Mouse (Mus musculus) kidney, postnatal 10 days (tissue): ENCODE results near the gene Osbpl2.
A peak's percentile ranks its signal among the peaks of the same experiment; 100 is the strongest.

Experiments
- DNase-seq: peaks from one replicate; pipeline ENCODE4 v3.0.0; 2021; ENCODE audit warnings: mixed read lengths

Osbpl2 gene

DNA sequence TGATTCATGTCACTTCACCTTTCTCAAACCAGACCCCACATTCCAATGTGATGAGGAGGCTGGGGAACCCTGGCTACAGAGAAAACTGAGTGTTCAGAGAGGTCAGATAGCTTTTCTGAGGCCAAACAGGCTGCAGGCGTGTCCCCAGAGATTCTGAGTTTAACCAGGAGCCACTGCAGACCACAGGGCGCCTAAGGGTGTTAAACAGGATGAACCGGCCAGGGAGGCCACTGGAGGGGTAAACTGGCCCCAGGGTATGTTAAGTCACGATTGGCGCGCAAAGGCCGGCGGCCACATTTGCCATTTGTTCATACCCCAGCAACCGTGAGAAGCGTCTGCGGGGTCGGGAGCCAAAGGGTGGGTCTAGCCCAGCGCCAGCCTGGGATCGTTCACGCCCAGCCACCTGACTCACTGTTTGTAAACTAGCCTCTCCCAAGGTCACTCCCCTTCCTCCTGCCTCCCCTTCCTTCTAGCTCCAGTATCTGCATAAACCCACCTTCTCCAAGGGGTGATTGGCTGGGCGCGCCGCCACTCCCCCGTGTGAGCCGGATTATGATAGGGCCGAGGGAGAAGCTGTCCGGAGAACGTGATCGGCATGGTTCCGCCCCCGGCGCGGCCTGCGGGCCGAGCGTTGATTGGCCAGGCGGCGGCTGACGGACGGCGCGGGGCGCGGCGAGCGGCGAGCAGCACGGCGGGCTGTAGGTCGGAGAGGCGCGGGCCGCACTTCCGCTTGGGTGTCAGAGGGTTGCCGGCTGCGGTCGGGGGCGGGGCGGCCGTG is at the start of gene Osbpl2:
Gene Osbpl2 (plus strand): TSS at position 646 of the 778 bp plus-strand sequence.
- peak; percentile 100 for DNase-seq

DNA sequence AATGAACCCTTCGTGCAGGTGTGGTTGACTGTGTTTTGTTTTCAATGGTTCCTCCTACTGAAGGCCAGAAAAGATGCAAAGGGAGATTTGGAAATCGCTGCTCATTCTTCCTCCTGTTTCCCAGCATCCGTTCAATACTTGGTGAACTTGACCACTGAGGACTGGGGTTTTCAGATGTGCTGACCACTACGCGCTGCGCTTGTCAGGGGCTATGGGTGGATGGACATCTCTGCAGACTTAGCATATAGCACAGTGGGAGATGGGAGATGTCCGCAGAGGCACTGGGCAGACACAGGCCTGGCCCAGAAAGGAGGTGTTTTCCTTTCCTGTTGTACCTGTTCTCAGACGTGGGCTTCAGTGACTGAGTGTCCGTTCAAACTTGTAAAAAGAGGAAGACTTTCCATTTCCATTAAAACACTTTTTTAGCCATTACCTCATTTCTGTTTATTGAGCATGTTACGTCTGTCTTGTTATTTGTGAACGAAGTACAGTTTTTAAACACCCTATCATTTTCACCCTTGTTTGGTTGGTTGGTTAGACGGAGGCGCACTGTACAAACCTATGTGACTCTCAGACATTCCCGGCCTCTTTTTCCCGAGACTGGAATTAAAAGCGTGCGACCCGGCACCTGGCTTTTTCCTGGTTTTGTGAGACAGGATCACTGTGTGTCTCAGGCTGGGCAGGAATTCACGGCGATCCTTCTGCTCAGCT is 49.2 kb upstream of the Osbpl2 start:
- DNase-seq, result no peak

DNA sequence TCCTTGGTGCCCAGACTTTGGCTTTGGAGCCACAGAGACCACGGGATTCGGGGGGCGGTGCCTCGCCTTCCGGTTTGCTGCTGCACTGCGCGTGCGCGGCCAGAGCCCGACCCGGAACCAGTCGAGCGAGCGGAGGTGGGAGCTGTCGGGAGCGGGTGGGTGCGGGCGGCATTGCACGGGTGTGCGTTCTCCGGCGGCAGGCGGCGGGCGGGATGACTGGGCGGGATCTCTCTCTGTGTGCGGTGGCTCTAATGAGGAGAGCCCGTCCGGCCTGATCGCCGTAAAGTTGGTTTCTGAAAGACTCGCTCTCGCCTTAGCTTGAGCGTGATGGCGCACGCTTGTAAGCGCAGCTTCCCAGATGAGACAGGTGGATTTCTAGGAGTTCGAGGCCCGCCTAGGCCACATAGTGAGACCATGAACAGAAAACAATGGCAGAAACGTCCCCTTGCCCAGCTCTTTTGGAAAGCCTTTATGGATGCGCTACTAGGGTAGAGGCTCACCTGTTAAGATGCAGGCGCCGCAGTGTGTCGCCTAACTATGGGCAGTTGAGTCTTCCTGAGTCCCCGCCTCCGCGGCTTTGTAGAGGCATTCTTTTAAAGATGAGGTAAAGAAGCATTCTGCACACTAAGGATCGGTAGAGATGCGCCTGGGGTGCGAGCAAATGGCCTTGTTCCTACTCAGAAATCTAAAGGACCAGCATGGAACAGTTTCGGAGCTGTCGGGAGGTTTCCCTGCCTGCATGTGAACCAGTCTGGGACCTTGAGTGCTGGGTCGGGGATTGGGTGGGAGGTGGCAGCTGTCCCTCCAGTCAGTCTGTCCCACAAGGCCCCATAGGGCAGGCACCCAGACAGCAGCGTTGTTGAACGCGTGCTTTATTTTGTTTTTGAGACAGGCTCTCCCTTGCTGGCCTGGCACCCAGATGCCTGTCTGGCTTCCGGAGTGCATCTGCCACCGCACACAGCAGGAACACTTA is 48.3 kb upstream of the Osbpl2 start, which contains the start of gene Mtg2:
Gene Mtg2 (plus strand): TSS at position 108 of the 973 bp plus-strand sequence.
- peak; percentile 96 for DNase-seq

DNA sequence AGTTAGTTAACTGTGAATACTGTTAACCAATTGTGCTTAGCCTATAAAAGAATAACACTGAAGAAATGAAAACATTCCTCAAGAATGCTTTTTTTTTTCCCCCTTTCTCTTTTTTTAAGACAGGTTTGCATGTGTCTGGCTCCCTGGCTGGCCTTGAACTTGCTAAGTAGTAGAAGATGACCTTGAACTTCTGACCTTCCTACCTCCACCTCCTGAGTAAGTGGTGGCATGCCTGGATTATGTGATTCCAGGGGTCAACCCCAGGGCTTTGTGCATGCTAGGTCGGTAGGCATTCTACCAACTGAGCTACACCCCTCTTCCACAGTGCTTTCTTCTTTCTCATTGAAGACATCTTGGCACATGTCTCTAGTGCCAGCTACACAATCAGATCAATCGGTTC is 47.4 kb upstream of the Osbpl2 start:
- no peak for DNase-seq

DNA sequence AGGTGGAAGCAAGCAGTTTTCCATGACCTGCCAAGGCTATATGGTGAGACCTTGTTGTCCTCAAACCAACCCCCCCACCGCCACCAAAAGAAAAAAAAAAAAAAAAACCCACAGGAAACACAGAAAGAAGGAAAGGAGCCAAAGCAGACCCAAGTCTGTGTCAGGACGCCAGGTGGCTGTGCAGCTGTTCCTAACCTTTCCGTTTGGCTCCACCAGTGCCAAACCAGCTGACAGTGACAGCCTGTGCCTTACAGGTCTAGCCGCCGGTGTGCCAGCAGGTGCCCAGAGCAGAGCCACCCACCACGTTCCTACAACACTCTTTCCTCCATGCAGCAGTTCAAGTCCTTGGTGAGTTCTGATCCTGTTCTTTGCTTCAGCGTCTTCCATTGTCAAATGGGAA is 46.2 kb upstream of the Osbpl2 start:
- DNase-seq, result no peak

DNA sequence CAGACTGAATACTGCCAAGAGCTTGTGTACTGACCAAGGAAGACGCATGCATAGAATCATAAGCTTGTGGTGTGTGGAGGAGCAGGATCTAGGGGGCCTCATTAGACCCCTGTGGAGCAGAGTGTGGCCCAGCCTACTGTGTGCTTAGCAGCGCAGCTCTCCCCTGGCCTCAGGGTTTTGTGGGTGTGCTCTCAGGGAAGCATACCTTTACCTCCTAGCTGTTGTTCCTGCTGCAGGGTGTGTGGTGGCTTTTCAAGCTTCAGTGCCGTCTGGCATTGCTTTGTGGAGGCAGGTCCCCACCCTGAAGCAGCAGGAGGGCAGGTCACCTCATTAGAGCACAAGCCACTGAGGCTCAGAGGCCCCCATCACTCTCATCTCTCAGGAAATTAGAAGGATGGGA is 41.5 kb upstream of the Osbpl2 start:
- no peak for DNase-seq

DNA sequence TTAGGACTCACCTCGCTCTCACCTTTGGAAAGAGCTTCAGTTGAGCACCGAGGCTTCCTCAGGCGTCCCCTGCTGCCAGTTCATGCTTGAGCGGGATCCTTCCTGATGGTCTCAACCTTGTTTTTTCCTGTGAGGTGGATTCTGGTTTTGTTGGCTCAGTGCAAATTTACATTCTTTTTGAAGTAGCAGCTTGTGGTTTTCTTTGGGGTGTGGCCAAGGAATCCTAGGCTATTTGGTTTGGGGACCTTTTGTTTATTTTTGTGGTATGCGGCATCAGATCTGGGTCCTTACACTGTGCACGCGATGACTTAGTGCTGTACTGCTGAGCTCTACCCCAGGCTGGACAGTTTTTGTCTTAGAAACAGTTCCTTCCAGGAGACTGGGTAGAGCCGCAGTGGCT is 38.4 kb upstream of the Osbpl2 start:
- no peak for DNase-seq

DNA sequence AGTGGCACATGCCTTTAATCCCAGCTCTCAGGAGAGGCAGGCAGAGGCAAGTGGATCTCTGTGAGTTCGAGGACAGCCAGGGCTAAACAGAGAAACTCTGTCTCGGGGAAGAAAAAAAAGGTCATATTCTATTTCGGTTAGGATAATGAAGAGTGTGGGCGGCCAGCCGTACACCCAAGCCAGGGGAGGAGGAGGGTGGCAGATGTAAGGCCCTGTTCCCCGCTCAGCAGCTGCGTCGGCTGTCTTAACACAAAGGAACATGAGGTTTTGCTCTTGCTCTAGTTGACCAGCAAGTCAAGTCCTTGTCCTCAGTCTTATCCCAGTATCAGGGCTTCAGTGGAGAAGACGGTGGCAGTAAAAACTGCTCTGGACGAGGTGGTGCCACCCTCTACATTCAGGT is 36.0 kb upstream of the Osbpl2 start:
- DNase-seq, result no peak

DNA sequence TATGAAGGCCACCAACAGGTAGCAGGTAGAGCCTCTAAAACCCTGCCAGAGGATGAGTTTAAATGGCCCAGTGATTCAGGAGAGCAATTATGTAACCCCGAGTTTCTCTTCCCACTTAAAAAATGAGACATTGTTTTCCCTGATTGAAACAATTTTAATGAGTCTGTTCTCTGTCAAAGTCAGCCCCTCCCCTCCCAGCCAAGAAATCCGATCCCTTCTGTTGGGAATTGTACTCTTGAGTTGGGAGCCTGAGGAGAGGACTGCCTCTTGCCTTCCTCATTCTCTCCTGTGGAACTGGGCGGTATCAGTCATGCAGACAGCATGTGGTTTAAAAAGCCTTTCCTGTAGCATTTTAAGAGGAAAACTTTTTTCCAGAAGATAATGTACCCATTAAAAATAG is 34.5 kb upstream of the Osbpl2 start:
- no peak for DNase-seq

DNA sequence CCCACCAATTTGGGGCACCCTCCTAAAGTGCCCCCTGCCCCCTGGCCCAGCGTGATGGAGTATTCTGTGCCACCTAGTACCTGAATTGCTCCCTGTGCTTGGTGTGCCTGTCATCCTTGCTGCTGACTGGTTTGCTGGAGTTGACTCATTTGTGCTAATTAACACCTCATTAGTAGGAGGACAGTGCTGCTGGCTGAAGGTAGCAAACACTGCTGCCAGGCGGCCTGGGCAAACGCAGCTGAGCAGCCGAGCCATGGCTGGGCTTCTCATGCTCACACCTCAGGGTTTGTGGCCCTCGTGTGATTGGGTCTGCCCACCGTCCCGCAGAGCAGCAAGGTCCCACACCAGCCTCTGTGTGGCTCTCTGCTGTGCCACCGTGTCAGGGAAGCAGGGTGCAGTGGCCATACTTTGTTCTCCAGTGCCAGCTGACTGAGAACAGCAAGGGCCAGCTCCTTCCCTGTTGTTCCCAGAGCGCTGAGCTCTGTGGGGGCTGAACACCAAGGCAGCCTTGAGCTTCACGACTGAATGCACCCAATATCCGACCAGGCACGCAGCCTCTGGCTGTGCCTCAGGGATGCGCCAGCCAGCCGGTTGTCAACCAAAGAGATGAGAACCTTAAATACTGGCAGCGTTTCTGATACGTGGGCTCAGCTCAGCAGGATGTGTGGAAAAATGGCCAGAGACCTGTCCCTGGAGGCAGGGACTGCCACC is 33.0 kb upstream of the Osbpl2 start:
- no peak for DNase-seq

DNA sequence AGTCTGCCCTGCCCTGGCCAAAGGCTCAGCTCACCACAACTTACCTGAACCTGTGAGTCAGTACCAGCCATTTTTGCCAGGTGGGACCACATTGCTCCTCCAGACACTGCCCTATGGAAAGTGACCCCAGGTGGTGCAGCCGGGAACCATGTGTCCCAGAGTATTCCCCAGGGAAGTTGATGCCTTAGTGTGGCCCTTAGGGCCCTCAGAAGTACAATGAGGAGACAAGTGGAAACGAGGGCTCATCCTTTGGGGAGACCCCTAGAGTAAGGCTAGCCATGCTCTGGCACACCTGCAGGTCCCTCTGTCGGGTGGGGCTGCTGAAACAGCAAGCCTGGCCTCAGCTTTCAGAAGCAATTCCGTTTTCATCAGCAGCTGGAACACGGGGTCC is 32.5 kb upstream of the Osbpl2 start:
- DNase-seq, result no peak

DNA sequence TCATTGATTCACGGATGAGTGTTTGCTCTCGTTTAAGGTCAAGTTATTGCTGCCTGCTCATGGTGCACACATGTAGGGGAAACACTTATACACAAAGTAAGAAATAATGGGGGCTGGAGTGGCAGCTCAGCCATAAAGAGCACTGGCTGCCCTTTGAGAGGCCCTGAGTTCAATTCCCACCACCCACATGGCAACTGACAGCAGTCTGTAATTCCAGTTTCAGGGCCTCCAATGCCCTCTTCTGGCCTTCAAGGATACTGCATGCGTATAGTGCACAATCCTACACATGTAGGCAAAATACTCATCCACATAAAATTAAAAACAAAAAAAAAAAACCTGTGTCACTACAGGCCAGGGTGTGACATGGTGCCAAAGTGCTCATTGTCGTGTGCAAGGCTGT is 31.6 kb upstream of the Osbpl2 start:
- DNase-seq, result no peak

DNA sequence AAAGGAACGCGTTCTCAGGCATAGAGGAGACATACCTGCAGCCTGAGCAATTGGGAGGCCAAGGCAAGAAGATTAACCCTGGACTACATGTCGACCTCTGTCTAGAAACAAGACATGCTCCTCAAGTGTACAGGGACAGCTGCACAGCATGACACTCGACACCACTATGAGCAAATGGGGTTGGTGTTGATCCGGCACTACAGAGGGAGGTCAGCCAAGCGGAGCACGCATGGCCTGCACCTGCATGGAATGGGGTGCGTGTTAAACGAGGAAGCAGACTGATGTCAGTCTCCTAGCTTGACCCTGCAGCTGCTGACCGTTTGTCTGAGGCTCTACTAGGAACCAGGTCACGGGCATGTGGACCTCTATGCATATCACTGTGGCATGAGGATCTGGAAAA is 28.8 kb upstream of the Osbpl2 start:
- no peak for DNase-seq

DNA sequence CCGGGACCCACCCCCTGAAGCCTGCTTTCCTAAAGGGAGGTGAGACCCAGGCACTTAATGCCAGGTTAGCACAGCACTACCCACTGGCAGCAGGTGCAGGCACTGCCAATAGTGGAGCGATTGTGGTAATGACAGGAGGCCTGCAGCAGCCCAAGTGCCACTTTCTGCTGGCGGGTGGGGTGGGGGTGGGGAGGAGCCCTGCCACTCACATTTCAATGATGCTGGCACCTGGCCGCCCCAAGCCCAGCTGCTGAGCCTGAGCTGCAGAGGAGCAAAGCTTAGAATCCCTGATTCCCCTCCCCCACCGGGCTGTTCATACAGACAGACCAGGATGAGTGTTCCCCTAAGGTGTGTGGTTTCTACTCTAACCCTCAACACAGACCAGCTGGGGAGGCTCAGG is 23.4 kb upstream of the Osbpl2 start:
- DNase-seq, result no peak

DNA sequence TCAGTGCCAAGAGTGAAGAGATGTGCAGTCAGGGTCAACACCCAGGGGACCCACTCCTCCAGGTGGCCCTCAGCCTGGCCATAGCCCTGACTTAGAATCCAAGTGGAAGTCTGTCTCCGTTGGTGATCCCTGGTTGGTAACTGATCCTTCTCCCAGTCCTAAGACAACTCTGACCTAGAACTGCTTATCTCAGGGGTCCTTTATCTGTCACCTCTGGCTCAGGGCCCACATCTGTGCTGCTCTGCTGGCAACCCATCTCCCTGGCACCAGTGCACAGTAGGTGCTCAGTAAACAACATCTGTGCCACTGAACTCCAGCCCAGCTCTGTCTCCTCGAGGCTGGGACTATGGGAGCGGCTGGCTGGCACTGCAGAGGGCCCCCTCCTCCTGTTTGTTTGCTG is 21.5 kb upstream of the Osbpl2 start:
- no peak for DNase-seq

DNA sequence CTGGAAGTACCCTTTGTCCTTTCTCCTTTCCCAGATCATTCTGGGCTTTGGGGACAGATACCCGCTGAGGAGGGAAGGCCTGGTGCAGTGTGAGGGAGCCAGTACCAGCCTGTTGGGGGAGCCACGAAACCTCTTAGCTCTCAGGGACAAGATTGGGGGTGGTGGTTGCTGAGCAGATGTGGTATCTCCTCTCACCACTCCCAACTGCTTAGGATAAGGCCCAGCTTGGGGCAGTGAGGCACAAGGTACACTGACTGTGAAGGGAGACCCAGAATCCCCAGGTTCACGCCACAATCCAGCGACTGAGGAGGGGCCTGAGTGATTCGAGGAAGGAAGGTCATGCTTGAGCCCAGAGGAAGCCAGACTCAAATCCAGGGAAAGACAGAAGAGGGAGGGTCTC is 20.9 kb upstream of the Osbpl2 start:
- DNase-seq, result no peak

DNA sequence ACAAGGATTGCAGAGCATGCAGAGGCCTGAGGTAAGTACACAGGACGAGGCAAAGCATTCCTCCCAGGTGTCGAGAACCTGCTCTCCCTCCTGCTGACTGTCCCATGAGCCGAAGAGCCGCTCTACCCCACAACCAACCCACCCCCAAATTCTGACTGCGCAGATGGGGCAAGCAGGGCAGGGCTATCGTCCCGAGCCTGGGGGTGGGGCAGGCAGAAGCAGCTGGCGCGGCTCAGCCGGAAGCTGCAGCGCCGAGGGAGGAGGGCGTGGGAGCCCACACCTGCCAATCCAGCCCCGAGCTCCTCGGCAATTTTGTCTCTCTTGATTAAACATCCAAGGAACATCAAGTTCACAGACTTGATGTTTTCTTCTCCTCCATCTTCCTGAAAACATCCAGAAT is 19.6 kb upstream of the Osbpl2 start:
- DNase-seq, result no peak

DNA sequence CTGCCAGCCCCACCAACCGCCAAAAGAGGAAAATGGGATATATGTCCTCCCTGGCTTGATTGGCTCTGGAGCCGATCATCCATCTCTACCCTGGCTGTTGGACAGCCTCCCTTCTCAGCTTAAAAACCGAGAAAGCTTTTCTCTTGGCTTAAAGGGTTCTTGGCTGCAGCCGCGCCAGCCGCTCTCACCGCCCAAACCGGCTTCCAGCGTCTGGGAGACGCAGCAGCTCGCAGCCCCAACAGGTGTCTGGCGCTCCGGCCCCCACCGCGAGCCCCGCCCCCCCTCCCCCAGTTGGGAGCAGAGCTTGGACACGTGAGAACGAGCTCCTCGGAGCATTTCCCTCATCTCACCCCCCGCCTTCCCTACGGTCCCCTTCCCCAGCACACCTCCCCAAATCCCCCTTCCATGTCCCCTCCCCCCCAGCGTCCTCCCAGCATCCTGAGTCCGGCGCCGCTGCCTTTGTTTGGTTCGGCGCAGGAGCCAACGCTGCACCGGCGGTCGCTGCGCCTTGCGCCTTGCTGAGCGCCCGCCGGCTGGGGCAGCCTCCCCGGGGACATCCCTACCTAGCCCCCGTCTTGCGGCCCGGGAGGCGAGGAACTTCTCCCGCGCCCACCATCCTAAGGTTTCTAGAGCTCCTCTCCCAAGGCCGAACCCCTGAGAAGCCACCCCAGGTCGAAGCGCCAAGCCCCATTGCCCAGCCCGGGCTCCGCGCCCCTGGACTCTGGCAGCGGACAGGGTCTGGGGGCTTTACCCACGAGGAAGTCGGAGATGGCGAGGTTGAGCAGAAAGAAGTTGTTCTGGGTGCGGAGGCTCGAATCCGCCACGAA is 15.7 kb upstream of the Osbpl2 start:
- no peak for DNase-seq

DNA sequence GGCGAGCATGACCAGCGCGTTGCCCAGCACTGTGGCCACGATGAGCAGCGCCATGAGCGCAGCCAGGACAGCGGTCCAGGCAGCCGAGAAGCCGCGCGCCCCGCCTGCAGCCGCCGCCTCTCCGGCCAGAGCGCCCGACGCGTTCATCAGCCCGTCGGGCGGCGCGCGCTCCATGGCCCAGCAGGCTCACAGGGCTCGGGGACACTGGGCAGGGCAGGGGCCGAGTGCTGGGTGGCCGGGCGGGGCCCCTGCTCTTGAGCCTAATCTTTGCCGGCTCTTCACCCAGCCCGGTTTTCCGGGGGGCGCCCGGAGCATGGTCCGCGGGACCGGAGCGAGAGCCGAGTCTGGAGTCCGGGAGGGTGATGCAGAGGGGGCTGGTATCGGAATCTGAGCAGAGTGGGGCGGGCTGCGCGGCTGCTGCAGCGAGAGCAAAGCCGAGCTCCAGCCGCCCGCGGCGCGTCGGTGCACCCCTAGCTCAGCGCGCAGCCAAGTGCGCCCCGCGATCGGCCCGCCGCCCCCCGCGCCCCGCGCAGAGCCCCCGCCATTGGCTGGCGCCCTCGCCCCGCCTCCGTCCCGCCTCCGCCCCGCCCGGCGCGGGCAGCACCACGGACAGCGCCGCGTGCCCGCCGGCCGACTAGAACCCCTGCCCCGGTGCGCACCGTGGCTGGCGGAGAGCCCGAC is 15.0 kb upstream of the Osbpl2 start, which contains the start of gene Hrh3:
Gene Hrh3 (minus strand): TSS at position 511 of the 681 bp plus-strand sequence.
- DNase-seq, result peak; percentile 92

DNA sequence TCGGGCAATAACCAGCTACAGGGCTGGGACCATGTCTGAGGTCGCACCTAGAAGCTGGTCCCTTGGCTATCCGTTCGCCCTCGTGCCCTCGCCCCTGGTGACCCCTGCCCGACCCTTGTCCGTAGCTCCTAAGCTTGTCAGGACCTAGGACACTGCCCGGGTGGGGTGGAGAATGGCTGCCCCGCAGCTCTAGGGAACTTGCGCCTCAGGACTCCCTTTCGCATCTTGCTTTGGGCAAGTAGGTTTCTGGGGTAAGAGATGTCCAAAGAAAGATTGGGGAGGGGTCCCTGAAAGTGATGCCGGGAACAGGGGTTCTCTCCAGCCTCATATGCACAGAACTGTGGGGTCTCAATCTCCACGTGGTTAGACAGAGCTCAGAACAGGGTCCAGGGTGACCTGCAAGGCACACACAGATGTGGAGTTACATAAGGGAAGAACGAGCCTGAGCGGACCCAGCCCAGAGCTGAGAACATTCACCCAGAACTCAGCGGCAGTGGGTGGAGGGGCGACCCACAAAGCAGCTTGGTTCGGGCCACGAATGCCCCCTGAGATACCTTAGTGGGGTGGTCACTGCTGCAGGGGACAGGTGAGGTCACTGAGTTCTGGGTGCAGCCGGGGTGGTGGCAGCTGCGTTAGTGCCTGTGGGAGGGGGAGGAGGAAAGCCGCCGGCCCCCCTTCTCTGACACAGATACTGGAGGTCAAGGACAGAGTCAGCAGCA is 14.3 kb upstream of the Osbpl2 start:
- no peak for DNase-seq
